Mouse (Mus musculus) frontal cortex, adult 2 months (tissue): ENCODE measurements around the gene Man2a1. TPM values are rescaled to one million over a fixed set of nuclear protein-coding genes. Genes with fewer than 3 reads are reported as not detected.
A peak's percentile ranks its signal among the peaks of the same experiment; 100 is the strongest.
"Not testable (repeated sequence)": the region's sequence is repeated elsewhere in the genome, so short reads cannot be mapped to it uniquely, and the experiment has no call there.

Source experiments
- DNase-seq, 2 experiments: peaks; one replicate each; pipeline ENCODE4 v3.0.0; 2022; ENCODE audit warnings: low spot score in 1 of 2; ENCODE audit errors: extremely low spot score in 1 of 2
- polyA plus RNA-seq: library from polyadenylated mRNA; depleted of rRNA; stranded (reverse); fragments of >200 nt; gene quantifications from 2 replicates; pipeline ENCODE4 v1.2.3, GENCODE M21; 2012

Gene Man2a1
- polyA plus RNA-seq, 1 experiment: 8.4 TPM

GRCm38 (mm10) chr17:64752126-64753019 is 151.8 kb downstream of the Man2a1 start:
- DNase-seq: no peak

GRCm38 (mm10) chr17:64753507-64753906 is 153.0 kb downstream of the Man2a1 start:
- DNase-seq: no peak

GRCm38 (mm10) chr17:64754142-64754863 is 153.8 kb downstream of the Man2a1 start:
- no peak for DNase-seq

- DNase-seq: no peak
These were observed 154.7 kb downstream of the Man2a1 start for GRCm38 (mm10) chr17:64755191-64755590.

- DNase-seq: not testable (repeated sequence)
These were observed 162.1 kb downstream of the Man2a1 start for GRCm38 (mm10) chr17:64762651-64763050.

- no peak for DNase-seq
These were observed 163.0 kb downstream of the Man2a1 start for GRCm38 (mm10) chr17:64763491-64763890.

GRCm38 (mm10) chr17:64764175-64765122 is 163.9 kb downstream of the Man2a1 start:
- no peak for DNase-seq

GRCm38 (mm10) chr17:64765286-64765685 is 164.8 kb downstream of the Man2a1 start:
- DNase-seq: no peak

- DNase-seq: no peak
These were observed 166.0 kb downstream of the Man2a1 start for GRCm38 (mm10) chr17:64766507-64766906.

GRCm38 (mm10) chr17:64770277-64770676 is 169.7 kb downstream of the Man2a1 start:
- peak; percentile 38 to 42 for DNase-seq

- no peak for DNase-seq
These were observed 172.1 kb downstream of the Man2a1 start for GRCm38 (mm10) chr17:64772611-64773010.

GRCm38 (mm10) chr17:64774218-64774617 is 173.7 kb downstream of the Man2a1 start:
- DNase-seq: no peak

- no peak for DNase-seq
These were observed 177.8 kb downstream of the Man2a1 start for GRCm38 (mm10) chr17:64778300-64778699.

GRCm38 (mm10) chr17:64778756-64779155 is 178.2 kb downstream of the Man2a1 start:
- no peak for DNase-seq

GRCm38 (mm10) chr17:64780753-64781490 is 180.4 kb downstream of the Man2a1 start:
- DNase-seq: no peak

- DNase-seq: no peak
These were observed 181.8 kb downstream of the Man2a1 start for GRCm38 (mm10) chr17:64782307-64782706.

- no peak for DNase-seq
These were observed 185.4 kb downstream of the Man2a1 start for GRCm38 (mm10) chr17:64785961-64786360.

- DNase-seq: no peak
These were observed 187.8 kb downstream of the Man2a1 start for GRCm38 (mm10) chr17:64788301-64788700.

- no peak for DNase-seq
These were observed 188.6 kb downstream of the Man2a1 start for GRCm38 (mm10) chr17:64789175-64789574.

- no peak for DNase-seq
These were observed 191.5 kb downstream of the Man2a1 start for GRCm38 (mm10) chr17:64792076-64792475.
